Mouse (Mus musculus) erythroid progenitor cell, adult 5-6 weeks (primary cell): ENCODE results near the gene Uts2r. TPM values are rescaled to one million over a fixed set of nuclear protein-coding genes. Genes with fewer than 3 reads are reported as not detected.

Source experiments
- ATAC-seq: replicated peaks from 2 replicates; pipeline ENCODE4 v1.8.0; 2016; ENCODE audit warnings: moderate number of reproducible peaks, mild to moderate bottlenecking, moderate TSS enrichment, inconsistent platforms; ENCODE audit not compliant: poor library complexity, low FRiP score, severe bottlenecking
- total RNA-seq, 2 experiments: library from RNA; stranded (forward) in 1 of 2; stranded (reverse) in 1 of 2; fragments of 150-400 nt in 1 of 2; fragments of 186-747, 209-891 nt in 1 of 2; gene quantifications; 2 replicates each; pipeline versions ENCODE4 v1.2.3 to v1.2.4; 2015 to 2017; ENCODE audit warnings: low replicate concordance in 2 of 2

Uts2r gene
- total RNA-seq, 2 experiments from 2014 or later = not detected

DNA sequence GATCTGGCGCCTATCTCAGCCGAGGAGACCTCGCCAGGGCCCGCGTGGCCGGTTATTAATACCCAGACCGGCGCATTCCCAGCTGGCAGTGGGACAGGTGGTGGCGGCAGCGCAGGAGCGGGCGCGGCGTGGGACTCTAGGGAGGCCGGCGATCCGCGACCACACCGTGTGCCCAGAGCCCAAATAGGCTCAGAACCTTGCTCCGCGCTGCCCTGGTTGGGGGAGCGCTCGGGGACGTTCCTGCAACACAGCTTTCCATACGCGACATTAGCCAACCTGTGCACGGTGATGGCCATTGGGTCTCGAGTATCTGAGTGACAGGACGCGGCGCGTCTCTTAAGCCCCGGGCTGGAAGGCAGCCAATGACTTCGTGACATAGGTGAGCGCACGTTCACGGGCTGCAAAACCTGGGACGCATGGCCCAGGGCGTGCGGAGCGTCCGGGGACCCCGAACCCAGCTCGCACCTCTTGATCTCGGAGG is 3.6 kb upstream of the Uts2r start:
- ATAC-seq = no peak

DNA sequence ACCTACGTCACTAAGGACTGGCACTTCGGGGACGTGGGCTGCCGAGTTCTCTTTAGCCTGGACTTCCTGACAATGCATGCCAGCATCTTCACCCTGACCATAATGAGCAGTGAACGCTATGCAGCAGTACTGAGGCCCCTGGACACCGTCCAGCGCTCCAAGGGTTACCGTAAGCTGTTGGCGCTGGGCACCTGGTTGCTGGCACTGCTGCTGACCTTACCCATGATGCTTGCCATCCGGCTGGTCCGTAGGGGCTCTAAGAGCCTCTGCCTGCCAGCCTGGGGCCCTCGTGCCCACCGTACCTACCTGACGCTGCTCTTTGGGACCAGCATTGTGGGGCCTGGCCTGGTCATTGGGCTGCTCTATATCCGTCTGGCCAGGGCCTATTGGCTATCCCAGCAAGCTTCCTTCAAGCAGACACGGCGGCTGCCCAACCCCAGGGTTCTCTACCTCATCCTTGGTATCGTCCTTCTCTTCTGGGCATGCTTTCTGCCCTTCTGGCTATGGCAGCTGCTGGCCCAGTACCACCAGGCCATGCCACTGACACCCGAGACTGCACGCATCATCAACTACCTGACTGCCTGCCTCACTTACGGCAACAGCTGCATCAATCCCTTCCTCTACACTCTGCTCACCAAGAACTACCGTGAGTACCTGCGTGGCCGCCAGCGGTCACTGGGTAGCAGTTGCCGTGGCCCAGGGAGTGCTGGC is 720 bp downstream of the Uts2r start:
- ATAC-seq = no peak

DNA sequence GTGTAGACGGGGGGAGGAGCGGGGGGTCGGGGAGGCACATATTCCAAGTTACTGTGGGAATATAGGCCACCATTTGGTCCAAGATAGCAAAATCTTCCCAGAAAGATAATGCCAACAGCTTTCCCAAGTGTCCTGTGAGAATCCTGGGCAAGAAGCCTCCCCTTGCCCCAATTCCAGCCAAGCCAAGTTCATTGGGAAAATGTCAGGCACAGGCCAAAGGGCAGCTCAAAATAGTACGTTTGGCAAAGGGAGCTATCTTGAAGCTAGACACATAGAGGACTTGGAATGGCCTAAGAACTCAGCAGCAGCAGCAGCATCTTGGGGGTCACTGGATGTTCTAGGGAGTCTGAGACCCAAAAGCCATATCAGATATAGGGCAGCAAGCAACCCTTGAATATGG is 3.7 kb downstream of the Uts2r start:
- no peak for ATAC-seq

DNA sequence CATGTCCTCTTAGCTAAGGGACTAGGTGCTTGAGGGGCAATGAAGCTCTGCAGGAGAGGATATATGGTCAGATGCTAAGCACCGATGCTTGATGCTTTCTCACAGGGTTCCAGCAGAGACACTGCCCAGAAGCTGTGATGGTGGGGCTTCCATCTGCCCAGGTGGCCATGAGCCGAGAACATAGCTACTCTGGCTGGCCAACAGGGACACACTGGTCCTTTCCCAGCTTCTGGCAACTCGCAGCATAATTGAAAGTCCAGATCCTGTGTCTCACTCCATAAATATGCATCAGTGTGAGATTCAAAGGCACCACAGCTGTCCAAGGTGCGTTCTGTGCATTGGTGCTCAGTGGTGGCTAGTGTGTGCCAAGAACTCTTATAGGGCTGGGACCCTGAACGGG is 13.1 kb downstream of the Uts2r start:
- ATAC-seq = no peak

DNA sequence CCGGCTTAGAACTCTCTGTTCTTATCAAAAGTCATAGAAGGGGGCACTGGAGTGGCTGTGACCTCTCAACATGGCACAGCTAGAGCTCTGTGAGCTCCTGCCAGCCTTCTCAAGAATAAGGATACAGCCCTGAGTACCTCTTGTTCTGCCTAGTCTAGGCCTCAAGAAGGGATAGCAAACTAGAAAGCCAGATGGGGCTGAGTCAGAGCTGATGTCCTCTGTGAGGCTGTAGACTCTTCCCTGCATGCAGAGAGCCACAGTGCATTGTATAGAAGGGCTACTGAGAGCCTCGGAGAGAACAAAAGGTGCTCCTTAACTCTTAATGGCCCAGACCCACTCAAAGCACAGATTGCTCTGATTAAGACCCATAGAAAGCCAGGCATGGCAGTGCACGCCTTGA is 14.2 kb downstream of the Uts2r start:
- ATAC-seq = no peak

DNA sequence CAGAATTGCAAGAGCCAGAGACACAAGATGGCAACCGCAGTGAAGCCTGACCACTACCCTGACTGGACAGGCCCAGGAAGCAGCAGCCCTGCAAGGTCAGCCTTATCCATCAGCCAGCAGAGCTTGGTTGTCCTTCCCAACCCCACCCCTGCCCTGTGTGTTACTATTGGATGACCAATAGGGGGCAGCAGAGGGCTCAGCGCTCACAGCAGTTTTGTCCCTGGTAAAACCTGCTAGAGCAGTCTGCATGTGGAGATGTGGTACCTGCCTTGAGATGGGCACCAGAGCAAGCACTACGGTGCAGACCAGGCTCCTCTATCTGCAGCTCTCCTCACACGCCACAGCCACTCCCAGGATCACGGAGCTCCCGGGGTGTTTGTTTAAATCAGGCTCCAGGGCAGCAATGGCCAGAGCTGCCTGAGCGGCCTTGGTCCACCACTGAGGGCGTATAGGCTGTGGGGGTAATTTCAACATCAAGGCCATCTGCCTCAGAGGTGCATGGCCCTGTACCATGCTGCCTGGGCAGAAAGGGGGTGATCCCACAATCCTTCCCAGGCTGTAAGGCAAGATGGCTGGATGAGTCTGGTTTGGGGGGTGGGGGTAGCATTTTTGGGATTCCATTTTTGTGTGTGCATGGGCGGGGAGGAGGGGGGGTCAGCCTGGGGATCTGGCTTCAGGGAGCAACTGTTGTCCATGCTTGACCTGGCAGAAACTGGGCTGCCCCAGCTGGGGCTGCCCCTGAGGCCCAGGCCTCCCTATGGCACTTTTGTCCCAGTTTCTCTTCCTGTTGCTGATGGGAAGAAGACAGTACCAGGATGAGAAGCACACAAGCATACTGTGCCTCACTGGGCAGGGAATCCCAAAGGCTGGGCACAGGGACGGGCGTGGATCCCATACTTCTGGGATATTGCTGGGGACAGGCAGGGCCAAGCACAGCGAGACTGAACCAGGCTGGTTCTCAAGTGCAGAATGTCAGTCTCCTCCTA is 16.5 kb downstream of the Uts2r start:
- peak; percentile 69 for ATAC-seq

DNA sequence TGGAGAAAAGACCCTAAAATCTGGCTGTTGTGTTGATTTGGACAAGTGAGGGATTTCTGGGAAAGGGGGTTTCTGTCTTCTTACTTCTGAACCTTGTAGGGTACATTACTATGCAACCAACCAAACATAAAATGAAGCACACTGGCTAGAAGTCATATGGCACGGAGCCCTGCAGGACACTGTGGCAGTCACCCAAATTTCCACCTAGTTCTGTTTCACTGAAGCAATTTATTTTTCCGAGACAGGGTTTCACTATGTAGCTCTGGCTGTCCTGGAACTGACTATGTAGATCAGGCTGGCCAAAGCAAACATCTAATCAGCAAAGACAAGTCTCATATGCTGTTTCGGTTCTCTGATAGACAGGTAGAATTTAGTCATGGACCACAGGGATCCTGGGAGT is 29.6 kb downstream of the Uts2r start:
- no peak for ATAC-seq

DNA sequence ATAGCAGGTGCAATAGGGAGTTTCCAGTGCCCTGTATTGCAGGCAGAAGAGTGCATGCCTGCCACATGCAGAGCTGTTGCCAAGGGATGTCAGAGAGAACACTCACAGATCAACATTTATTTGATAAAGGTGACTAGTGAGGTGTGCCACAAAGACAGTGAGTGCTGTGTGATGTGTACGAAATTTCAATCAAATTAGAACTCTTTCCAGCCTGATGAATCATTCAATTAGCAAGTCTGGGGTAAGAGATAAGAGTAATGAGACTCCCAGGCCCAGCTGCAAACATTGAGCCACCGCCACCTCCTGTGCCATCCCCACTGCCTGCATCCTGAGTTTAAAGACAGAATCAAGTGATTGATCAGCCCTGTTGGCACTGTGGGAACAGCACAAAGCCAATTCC is 32.7 kb downstream of the Uts2r start:
- no peak for ATAC-seq

DNA sequence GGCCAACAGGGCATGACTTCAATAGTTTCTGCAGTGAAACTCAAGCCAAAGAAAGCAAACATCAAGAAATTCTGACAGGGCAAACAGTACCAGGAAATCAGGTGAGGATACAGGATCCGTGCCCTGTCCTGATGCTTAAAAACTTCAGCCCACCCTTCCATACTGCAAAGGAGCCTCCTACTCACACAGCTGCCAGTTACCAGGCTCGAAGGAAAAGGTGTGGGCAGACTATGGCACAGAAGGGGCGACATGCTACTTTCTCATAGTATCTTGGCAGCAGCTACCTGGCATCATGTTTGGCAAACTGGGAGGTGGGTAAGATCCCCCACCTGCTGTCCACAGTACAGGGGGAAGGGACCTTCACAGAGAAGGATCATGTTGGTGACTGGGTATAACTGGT is 33.3 kb downstream of the Uts2r start:
- ATAC-seq = no peak

DNA sequence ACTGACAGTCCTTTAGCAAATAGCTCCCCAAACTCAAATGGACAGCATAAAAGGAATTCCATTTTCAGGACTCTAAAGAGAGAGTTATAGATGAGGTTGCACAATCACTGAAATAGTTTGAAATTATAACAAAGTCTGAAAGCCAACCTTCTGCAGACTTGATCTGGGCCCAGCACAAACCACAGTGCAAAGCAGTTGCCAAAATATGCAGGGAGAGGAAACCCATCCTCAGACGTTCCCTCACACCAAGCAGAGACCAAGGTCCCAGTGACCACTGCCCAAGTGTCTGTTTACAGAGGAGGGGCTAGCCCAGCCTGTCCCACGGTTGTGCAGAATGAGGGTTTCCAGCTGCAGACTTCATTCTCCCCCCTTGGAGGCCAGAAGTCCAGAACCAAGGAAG is 38.6 kb downstream of the Uts2r start:
- no peak for ATAC-seq

DNA sequence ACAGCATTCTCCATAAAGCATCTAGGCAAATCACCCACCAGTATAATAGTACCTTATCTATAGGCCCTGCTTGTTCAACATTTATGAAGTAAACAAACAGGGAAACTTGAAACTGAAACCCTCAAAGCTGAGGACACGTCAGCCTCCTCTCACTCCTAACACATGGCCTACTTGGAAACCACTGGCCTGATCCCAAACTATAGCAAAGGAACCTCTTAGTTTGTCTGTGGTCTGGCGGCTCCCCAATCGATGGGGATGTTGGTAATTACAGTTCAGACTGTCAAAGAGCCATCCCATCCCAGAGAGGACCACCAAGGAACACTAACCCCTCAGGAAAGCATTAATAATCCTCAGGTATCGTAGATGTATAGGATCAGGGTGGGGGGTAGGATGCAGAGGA is 39.8 kb downstream of the Uts2r start:
- ATAC-seq = no peak

DNA sequence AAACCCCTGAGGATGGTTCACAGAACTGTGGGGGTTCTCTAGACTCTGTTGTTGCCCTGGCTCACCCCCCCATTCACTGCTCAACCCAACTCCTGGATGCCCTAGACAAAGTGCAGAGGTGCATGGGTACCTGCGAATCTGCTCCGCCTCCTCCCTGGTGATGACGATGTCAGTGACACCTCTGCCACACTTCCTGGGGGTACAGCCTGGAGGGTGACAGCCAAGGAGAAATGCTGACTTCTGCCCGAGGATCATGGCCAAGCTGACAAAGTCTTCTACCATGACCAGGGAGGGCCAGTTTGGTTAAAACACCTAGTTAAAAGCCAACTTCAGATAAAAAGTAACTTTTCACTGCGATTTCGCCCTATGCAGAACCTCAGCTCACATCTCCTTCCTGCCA is 40.7 kb downstream of the Uts2r start:
- ATAC-seq = no peak

DNA sequence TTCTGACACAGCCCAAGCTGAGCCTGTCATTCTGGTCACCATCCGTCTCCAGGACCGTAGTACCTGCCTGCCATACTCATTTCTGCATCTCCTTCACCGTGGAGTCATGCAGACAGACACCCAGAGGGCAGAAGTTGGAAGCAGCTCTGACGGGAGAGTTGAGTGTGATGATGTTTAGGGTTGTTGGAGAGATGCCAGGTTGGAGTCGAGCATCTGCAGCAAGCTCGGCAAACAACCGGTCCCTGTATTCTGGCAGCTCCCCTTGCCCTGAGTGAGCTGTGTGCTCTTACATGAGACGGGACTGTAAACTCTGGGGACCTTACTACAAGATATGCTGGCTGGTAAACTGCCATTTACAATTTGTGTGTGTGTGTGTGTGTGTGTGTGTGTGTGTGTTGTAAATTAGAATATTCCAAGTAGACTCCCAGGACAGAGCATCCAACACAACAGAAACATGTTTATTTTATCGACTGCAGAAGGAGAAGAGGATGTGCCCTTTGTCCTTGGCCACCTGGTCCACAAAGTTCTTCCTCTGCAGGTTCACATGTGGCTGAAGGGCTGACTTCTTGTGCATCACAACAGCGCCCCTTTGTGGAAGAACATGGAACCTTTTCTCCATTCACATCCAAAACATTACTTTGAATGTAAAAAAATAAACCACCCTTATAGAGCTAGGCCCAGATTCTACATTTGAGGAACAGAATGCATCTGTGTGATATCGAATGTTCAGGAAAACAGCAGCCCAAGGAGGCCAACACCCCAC is 41.5 kb downstream of the Uts2r start:
- ATAC-seq = no peak

DNA sequence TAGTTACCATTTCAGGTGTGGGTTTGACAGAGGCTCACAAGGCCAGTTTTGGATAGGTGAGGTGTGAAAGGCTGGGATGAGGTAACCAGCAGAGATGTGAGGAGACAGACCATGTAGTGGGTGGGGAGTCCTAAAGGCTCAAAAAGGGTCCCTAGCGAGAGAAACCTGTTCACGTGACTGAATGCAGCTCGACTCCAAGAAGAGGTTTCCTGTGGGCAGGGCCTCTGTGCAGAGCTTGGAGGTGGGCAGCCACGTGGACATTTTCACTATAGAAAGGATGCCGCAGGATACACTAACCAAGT is 43.7 kb downstream of the Uts2r start:
- ATAC-seq = no peak

DNA sequence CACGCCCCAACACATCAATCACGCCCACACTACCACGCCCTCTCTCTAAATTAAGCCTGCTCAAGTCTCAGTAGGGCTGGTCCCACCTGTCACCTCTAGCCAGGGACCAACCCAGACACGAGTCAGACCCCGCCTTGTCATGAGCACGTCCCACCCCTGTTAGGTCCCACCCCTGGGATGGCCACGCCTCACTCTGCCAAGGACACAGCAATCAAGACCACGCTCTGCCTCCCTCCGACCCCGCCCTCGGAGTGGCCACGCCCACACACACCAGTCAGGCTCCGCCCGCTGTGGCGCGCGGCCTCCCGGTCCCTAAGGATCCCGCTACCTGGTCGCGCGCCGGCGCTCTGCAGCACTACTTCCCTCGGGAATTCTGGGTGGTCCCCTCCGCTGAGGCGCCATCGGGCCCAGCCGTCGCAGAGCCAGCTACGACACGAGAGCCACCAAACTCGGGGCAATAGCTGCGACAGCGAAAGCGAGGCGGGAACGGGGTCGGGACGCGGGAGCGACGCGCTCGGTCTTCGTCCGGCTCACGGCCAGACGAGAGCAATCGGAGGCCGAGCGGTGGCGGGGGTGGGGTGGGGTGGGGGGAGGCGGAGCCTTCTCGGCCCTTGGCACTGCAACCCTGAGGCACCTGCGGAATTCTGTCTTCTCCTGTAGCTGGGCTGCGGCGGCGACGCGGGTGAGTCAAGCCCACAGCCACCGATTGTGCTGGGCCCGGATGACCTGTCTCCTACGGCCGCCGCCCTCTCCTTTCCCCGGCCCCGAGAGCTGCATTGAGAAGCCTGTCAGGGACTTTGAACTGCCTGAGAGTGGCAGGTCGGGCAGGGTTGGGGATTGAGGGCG is 44.3 kb downstream of the Uts2r start, which contains the start of the genes Hexdc and Ogfod3:
Hexdc (plus strand) TSS at position 273 of the 846 bp plus-strand sequence.
Ogfod3 (minus strand) TSS at position 551 of the 846 bp plus-strand sequence.
- peak; percentile 91 for ATAC-seq
